Mouse (Mus musculus) cortical plate, adult 2 months (tissue): Measurements from ENCODE around the gene Pced1a.

Experiments
- CTCF ChIP-seq: fragments of 200-500 bp; IDR thresholded peaks from 2 replicates; pipeline ENCODE4 v1.5.1; 2011; ENCODE audit warnings: mild to moderate bottlenecking, control low read depth, low read length; ENCODE audit not compliant: insufficient read depth; ENCODE audit errors: extremely low read depth
- POLR2A ChIP-seq: fragments of 200-500 bp; IDR thresholded peaks from 2 replicates; pipeline ENCODE4 v1.6.1; 2011; ENCODE audit warnings: mild to moderate bottlenecking, low read length, control low read depth; ENCODE audit not compliant: insufficient read depth; ENCODE audit errors: extremely low read depth

GRCm38 (mm10) chr2:130408194-130408593 is 16.3 kb downstream of the Pced1a start:
- no peak for TF ChIP-seq POLR2A
- TF ChIP-seq CTCF = no peak
